Mouse (Mus musculus) right cerebral cortex, postnatal 25 days (tissue): ENCODE data around the gene Cdkal1.

Experiments used
- DNase-seq: peaks from one replicate; pipeline ENCODE4 v3.0.0; 2022

Cdkal1 gene

DNA sequence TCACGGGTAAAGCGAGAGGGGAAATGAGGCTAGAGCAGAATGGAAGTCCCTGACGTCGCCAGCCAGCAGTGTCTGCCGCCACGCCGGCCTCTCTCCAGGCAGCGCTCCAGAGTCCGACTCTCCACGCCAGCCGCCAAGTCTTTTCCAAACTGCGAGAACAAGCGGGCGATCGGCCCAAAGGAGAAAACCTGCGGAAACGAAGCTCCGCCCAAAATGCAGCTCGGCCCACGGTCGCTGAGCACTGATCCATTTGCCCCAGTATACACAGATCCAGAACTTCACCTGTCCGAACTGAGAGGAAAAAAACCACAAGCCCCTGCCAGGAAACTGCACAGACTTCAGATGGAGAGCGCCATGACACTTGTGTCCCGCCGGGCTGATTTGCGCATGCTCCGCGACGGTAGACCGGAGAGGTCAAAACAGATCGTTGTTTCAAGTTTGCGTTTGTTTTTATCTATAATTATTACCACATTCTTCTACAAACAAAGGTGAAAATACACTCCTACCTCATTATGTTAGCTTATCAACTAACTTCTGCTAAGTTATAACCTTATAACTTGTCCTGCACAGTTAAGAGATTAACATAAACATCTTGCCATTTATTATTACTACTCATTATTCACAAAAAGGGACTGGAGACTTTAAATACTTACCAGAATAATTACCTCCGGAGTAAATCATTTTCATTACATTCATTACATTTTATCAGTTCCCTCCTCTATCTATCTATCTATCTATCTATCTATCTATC is at the start of gene Cdkal1:
TSS of gene Cdkal1 (minus strand) at position 394 of the 751 bp plus-strand sequence.
- peak; percentile 83 for DNase-seq

DNA sequence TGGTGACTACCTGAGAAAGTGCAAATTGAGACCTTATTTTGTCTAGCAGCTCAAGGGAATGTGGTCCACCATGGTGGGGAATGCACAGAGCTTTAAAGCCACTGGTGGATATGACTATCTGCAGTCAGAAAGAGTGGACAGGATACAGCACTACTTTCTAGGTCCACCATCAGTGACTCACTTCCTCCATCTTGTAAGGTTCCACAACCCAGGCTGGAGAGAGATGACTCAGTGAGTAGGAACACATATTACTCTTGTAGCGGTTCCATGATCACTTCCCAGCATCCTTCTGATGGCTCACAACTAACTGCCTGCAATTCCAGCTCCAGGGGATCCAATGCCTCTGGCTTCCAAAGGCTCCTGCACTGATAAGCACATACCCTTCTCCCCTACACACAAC is 47.9 kb upstream of the Cdkal1 start:
- DNase-seq: no peak

DNA sequence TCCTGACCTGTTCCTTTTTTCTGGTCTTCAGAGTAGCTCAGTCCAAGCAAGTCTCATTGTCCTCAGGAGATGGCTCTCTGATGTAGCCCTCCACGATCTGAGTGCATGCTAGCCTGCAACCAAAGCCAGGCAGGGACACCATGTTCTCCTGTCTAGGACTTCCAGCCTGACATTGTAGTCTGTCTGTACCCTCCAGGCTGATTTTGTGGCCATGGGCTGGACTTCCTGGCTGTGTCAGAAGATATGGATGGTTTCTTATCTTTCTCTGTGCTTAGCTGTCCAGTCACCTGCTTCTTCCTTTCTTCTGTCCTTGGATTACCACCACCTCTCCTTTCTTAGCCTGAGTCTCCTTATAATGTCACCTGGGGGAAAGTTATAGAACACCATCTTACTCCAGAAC is 47.2 kb upstream of the Cdkal1 start:
- no peak for DNase-seq

DNA sequence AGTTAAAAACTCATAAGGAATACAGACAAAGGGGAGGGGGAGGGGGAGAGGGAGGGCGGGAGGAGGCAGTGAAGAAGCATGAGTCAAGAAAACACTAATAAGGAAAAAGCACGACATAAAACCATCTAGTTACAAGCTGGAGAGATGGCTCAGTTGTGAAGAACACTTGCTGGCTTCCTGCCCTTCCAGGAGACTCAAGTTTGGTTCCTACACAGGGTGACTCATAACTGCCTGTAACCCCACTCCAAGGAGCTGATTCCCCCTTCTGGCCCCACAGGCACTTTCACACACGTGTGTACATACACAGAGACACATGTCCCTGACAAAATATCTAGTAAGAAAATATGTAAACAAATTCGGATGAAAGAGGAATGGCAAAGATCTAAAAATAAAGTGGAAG is 46.2 kb upstream of the Cdkal1 start:
- DNase-seq: no peak

DNA sequence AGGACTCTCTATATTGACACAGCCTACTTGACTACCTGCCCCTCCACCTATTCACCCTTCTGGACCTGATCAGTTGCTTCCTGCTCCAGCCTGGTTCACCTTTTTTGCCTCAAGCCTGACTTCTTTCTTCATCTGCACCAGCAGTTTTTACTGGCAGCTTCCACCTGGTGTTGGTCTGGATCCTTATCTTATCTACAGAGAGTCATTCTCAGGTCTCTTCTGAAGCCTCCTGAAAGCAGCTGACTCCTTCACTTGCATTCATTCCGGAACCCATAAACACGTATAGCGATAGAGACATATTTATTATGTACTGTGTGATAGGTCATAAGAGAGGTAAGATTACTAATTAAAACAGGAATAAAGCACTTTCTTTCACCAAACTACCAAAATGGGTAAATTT is 11.3 kb upstream of the Cdkal1 start:
- no peak for DNase-seq

DNA sequence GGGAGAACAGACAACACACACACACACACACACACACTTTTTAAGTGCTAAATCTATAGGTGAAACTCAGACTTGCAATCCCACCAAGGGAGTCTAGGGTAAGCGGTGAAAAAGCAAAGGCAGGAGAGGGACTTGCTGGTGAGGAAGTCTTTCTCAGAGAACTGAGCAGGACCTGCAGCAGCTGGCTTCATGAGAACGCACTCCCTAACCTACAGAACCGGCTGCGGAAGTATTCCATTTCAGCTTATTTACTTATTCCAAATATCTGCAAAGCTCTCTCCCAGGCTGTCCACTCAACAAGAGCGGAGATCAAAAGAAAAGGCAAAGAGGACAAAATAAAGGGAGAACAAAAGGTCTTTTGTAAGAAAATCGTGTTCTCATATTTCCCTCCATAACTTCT is 8.9 kb upstream of the Cdkal1 start:
- DNase-seq: no peak

DNA sequence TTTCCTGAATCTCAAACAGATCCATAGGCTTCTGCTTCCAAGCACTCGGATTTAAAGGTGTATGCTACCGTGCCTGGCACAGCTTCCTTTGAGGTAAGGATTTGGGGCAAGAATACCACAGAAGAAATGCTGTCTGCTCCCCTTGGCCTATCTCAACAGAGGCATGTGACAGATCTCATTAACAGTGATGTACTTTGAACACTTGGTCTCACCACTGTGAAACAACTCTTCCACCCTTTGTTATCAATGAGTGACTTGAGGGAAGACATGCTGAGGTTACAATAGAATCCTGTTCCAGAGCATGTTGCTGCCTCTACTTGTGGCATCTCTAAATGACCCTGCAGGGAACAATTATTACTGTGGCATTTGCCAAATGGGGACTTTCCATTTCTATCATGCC is 4.6 kb upstream of the Cdkal1 start:
- DNase-seq: no peak

DNA sequence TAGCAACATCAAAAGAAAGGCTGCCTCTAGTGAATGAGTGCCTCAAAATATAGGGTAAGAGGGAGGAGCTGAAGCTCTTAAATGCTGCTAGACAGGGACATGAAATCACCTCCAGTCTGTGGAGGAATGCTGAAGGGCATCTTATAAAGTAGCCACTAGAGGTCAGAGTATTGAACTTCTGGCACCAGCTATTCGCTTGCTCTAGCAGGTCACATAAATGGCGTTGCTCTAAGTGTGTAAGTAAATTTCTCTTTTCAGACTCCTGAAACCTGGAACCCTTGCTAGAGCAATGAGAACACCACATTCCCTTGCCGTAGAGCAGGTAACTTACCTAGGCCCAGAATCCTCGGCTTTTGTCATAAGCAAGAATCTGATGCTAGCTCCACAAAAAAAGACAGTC is 2.0 kb upstream of the Cdkal1 start:
- peak; percentile 8 for DNase-seq

DNA sequence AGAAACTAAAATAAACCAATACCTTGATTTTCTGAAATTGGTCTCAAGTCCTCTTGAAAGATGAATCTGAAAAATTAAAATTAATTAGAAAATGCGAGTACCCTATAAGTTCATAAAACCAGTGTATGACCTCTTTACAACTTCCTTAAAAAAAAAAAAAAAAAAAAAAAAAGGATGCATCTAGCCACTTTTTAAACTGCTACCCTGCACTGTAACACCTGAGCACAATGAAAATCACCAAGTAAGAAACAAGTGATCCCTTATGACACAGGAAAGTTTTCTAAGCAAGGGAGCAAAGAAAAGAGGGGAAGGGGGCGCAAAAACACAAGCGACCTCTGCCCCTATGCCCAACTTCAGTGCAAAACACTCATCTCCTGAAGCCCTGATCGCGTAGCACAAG is 598 bp downstream of the Cdkal1 start:
- no peak for DNase-seq

DNA sequence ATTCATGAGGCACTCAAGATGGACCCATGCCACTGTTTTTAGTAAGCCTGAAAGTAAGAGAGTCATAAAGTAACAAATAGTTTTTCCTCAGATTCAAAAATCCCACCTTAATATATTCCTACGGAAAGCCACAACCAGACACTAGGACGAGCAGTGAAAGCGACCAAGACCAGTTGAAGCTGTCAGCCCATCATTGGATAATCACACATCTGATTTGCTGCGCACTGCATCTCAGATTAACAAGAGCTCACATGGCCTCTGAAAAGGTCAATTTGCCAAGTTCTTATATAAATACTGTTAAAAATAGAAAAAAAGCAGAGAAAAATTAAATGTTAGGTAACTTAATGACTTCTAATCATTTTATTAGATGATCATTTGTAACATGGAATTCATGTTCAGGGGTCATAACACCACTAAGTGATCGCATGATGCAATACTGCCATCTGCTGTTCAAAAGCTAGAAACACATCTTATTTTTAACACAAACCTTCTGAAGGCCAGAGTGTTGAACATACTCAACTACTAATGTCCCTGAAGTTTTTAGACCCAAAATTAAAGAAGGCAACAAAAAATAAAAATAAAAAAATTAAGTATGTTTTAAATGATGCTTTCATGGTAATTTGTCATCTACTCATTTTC is 16.9 kb downstream of the Cdkal1 start:
- DNase-seq: no peak

DNA sequence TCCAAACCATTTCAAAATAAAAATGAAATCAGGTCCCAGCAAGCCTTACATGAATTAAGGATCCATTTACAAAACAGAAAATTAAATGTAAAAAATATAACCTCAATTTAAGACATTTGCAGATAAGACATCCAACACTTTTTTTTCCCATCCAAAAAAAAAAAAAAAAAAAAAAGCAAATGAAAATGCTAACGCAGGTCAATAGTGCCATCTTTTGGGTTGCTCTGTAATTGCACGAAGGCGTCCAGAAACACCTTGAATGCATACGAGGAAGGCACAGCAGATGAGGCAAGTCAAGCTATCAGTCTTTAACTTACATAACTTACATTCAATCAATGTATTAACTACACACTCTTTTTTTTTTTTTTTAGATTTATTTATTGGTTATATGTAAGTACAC is 20.3 kb downstream of the Cdkal1 start:
- no peak for DNase-seq

DNA sequence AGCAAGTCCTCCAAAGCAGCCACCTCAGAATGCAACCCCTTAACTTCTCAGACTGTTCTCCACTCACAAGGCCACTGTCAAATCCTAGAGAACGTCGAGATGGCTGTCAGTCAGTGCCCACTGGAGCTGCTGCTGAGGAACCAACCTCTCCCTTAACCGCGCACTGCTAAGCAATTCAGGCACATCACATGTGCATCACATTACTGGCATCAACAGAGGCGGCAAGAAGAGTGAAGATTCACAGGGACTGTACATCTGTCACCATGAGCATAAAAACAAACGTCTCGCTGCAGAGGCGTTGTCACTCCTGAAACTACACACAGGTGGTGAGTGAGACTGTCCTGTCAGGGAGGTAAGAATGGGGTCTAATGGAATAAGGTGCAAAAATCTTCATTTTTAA is 21.7 kb downstream of the Cdkal1 start:
- no peak for DNase-seq

DNA sequence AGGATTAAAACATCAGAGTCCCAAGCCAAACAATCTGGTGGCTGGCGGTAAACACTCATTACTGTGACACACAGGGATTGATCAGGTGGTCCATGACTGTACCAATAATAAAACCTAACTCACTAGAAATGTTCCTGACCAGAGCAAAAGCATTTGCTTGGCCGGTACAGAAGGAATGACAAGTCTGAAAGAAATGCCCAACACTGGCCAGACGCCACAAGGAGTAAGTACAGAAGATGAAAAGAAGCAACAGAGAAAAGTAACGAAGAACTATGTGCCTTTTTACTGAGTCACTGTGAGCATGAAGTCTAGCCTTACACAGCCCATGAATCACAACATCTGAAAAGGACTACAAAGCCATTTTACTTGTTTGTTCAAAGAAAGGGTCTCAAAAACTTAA is 24.3 kb downstream of the Cdkal1 start:
- DNase-seq: no peak

DNA sequence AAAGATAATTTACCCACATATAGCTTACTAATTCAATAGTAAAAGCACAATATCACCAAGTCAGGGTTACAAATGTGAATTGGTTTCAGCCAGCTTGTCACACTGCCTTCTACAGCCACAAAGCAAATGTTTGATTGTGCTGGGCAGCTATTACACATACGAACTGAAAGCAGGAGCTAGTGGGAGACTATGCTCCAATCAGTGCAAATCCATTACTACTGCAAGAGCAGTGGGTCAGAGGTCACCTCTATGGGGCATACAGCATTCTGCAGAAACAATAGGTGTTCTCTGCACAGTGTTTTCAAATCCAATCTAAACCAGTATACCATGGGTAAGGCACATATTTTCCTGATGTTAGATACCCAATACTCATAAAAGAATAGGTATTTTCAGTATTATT is 27.4 kb downstream of the Cdkal1 start:
- no peak for DNase-seq

DNA sequence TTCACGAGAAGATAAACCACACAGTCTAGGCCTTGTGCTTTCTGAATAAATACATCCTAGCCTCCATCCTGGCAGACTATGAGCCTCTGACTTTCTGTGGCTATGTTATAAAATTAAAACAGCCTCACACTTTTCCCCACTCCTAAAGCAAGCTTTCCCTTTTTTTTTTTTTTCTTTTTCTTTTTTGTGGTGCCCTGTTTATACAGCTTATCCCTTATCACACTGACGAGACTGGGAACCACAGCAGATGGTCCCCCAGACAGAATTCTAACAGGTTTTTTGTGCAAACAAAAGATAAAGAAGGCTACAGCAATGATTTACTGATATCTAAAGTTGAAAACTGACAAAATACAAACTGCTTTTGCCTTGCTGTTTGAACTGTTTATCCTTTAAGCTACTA is 29.0 kb downstream of the Cdkal1 start:
- no peak for DNase-seq

DNA sequence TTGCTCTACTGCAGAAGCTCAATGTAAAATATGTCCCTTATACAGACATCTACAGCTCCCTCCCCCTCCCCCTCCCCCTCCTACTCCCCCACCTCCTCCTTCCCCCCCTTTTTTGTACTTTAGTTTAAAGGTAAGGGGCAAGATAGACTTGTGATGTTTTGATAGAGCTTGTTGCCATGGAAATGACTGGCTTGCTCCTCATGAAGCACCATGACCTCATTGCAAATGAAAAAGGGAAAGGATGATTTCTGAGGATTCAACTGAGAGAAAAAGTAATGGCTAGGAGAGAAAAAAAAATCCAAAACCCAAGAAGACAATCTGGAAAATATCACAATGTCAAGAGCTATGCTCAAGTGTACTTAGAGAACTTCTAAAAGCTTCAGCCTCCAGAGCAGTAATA is 29.4 kb downstream of the Cdkal1 start:
- DNase-seq: no peak

DNA sequence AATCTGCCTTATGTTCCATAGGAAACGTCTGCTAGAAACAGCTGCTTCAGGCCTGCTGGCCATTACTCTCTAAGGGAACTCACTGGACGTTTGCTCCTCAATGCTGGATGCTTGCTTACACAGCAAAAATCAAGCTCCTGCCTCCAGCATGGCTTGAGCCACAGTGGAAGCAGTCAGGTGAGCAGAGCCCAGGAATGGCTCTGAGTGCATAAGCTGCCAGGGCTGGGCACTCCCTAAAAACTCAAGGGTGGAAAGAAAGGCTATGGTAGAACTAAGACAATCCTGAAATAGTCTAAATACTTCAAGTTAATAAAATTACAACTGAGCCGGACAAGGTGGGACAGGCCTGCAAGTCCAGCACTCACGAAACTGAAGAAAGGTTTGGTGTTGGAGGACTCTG is 30.7 kb downstream of the Cdkal1 start:
- no peak for DNase-seq

DNA sequence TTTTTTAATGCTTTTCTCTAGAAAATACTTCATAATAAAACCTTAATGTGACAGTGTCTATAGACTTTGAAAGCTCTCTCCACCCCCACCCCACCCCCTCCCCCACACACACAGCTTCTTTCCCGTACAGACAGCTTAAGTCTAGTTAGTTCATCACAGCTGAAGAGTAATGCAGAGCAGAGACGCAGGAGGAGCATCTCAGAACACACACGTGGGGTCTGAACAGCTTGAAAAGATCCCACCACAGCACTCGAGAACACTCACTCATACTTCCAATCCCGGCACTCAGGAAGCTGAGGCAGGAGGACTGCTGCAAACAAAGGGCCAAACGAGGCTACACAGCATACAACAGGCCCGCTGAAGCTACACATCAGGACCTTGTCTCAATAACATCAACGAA is 31.1 kb downstream of the Cdkal1 start:
- no peak for DNase-seq

DNA sequence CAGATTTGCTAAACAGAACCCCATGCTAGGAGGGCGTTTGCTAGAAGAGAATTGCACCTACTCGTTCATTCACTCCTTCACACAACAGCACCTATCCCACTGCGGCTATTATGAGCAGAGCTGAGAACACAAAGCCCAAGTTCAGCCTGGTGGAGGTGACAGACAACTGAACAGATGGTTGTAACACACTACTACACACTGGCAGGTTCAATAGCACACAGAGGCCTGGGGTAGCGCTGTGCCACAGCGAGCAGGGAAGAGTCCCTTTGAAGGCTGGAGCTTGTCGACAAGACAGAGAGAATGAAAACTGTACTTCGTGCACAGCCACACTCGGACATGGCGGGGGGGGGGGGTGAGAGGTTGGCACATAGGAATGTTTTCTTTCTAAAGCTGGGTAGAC is 31.6 kb downstream of the Cdkal1 start:
- DNase-seq: peak; percentile 24

DNA sequence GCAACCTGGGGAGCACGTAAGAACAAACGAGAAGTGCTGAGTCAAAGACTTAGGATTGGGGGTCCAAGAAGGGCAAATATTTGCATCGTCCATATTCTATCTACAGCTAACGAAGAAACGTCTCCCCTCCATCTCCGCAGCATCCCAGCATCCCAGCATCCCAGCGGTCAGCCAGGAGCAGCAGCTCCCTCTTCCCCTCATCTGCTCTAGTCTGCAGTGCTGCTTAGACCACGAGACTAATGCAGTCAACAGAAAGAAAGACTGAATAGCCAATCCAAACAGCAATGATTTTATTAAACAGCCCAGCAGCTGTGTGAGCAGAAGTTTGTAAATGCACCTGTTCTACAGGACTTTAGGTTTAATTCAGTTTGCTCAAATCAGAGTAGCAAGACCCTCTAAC is 32.0 kb downstream of the Cdkal1 start:
- DNase-seq: no peak

DNA sequence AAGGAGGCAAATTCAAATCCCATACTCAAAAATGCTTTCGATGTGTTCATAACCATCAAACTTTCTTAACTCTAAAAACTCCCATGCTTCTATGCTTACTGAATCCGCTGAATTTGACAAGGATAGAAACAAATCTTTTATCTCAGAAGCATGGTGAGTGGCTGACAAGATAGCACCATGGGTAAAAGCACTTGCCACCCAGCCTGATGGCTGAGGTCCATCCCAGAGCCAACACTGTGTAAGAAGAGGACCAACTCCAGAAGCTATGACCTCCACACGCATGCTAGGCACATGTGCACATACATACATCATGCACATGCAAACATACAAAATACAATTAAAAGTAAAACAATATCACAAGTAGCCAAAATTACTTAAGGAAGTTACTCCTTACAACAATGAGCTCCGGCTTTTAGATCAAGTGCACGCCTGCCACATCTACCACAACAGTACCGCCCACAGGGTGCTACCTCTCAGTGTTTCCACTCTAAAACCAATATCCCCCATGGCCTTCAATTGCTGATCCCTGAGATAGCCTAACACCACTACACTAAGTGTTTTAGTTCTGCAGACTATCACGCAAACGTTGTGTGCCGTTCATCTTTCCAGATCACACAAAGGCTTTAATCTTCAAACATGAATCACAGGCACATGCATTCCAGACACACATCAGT is 35.4 kb downstream of the Cdkal1 start:
- no peak for DNase-seq

DNA sequence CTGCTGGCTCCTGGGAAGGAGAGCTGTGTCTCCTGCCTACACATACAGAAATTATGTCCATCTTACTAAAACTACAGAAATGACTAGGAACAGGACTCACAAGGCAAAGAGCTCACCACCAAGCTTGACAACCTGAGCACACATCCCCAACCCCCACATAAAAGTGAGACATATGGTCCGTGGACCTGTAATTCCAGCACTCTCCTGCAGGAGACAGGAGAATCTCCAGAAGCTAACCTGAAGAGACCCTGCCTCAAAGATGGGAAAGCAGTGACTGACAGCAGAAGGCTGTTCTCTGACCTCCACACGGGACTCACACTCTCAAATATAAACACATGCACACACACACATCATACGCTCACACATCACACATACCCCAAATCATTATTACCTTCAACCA is 36.3 kb downstream of the Cdkal1 start:
- no peak for DNase-seq

DNA sequence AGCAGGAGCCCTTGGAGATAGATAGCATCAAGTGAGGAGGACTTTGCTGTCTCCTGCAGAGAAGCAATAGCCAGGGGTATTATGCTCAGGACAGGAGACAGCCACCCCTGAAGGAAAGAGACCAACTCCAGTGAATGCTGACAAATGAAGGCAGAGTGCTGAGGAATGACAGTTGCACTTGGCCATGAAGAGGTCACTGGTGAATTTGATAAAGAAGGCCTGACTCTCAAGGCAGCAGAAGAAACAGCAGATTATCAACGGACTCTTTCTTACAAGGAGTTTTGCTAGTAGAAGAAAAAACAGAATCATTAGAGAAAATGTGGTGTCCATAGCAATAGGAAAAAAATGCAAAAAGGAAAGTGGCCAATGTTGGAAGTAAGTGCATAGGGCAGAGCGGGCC is 37.2 kb downstream of the Cdkal1 start:
- no peak for DNase-seq

DNA sequence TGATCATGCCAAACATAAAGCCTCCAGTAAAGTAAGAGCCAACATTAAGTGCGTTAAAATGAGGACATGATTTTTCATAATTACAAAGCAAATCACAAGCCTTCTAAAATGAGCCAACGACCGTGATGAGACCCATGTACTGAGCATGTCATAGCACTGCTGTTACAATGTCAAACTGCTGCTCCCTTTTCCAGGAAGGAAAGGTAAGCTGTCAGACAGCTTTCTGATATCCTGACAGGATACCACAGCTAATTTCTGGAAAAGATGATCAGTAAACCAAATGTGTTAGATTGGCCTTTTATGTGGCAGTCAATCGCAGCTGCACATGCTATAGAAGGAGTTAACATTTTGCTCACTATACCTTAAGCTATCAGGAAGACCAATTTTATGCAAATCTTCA is 44.7 kb downstream of the Cdkal1 start:
- DNase-seq: no peak

DNA sequence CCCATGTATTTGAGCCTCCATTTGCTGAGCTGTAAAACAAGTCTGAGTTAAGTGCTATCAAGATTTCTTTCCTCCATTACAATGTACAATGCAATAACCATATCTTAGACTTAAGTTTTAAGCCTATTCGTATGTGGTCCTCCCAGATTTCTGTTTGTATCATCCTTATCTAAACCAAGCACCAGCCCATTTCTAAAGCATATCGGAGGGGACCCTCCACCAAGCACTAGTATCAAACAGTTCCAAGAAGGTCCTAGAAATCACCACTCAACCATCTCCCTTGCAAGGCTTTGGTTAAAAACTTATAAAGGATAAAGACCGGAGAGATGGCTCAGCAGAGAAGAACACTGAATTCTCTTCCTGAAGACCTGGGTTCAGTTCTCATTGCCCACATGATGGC is 47.1 kb downstream of the Cdkal1 start:
- DNase-seq: no peak
